Mouse (Mus musculus) megakaryocyte, adult 5-6 weeks (primary cell): ENCODE measurements around the gene Olfr1264. TPM values are rescaled to one million over a fixed set of nuclear protein-coding genes. Genes with fewer than 3 reads are reported as not detected.

ENCODE experiments used
- ATAC-seq: 2 replicates; pipeline ENCODE4 v1.8.0; 2016; ENCODE audit warnings: mild to moderate bottlenecking, inconsistent platforms; ENCODE audit not compliant: poor library complexity, severe bottlenecking
- total RNA-seq, 2 experiments: library from RNA; stranded (forward) in 1 of 2; stranded (reverse) in 1 of 2; fragments of 153-499, 151-499 nt in 1 of 2; fragments of 221-1000, 200-1000 nt in 1 of 2; gene quantifications; 2 replicates each; pipeline versions ENCODE4 v1.2.3 to v1.2.4; 2015 to 2017

The Olfr1264 gene
- total RNA-seq (2015) (not detected in 2 replicates), total RNA-seq (2017) (not detected in 2 replicates)

- ATAC-seq, result no peak
Measured at GRCm38 (mm10) chr2:90025477-90025876, at the start of gene Olfr1264. TSS of gene Olfr1264 (minus strand) at chr2:90025577.

GRCm38 (mm10) chr2:90070065-90070464 is 44.7 kb upstream of the Olfr1264 start:
- no peak for ATAC-seq

- no peak for ATAC-seq
Measured at GRCm38 (mm10) chr2:90063494-90063893, 38.1 kb upstream of the Olfr1264 start, which contains the start of gene Olfr140. TSS of gene Olfr140 (minus strand) at chr2:90063594.

GRCm38 (mm10) chr2:90035037-90035436 is 9.7 kb upstream of the Olfr1264 start, which contains the start of gene Olfr1265:
TSS of gene Olfr1265 (plus strand) at chr2:90035337.
- ATAC-seq, result no peak

GRCm38 (mm10) chr2:90011831-90012230 is 13.5 kb downstream of the Olfr1264 start, which contains the start of gene Olfr1263:
TSS of gene Olfr1263 (plus strand) at chr2:90012131.
- no peak for ATAC-seq

GRCm38 (mm10) chr2:89999845-90000244 is 25.5 kb downstream of the Olfr1264 start, which contains the start of gene Olfr1262:
TSS of gene Olfr1262 (plus strand) at chr2:90000145.
- no peak for ATAC-seq

GRCm38 (mm10) chr2:89990921-89991320 is 34.5 kb downstream of the Olfr1264 start, which contains the start of gene Olfr1261:
TSS of gene Olfr1261 (plus strand) at chr2:89991221.
- ATAC-seq, result no peak

- ATAC-seq, result no peak
Measured at GRCm38 (mm10) chr2:89977709-89978108, 47.7 kb downstream of the Olfr1264 start.

GRCm38 (mm10) chr2:89974184-89974583 is 51.2 kb downstream of the Olfr1264 start, which contains the start of gene Olfr1260:
TSS of gene Olfr1260 (plus strand) at chr2:89974340.
- no peak for ATAC-seq

Other genes with a start within 250 kb of the Olfr1264 start
- not detected in 2 replicates for gene Olfr1254, start 232.0 kb downstream of the Olfr1264 start, total RNA-seq (2015)
- not detected in 2 replicates for gene Olfr1254, start 232.0 kb downstream of the Olfr1264 start, total RNA-seq (2017)
- gene Olfr1255, start 213.5 kb downstream of the Olfr1264 start, total RNA-seq (2015), result not detected in 2 replicates
- gene Olfr1255, start 213.5 kb downstream of the Olfr1264 start, total RNA-seq (2017), result not detected in 2 replicates
- gene Olfr1256, start 184.0 kb downstream of the Olfr1264 start, total RNA-seq (2015), result not detected in 2 replicates
- not detected in 2 replicates for gene Olfr1256, start 184.0 kb downstream of the Olfr1264 start, total RNA-seq (2017)
- not detected in 2 replicates for gene Olfr48, start 177.4 kb downstream of the Olfr1264 start, total RNA-seq (2015)
- gene Olfr48, start 177.4 kb downstream of the Olfr1264 start, total RNA-seq (2017), result not detected in 2 replicates
- not detected in 2 replicates for gene Olfr1257, start 147.1 kb downstream of the Olfr1264 start, total RNA-seq (2015)
- gene Olfr1257, start 147.1 kb downstream of the Olfr1264 start, total RNA-seq (2017), result not detected in 2 replicates
- gene Olfr1258, start 98.3 kb downstream of the Olfr1264 start, total RNA-seq (2015), result not detected in 2 replicates
- gene Olfr1258, start 98.3 kb downstream of the Olfr1264 start, total RNA-seq (2017), result not detected in 2 replicates
- not detected in 2 replicates for gene Olfr1259, start 76.9 kb downstream of the Olfr1264 start, total RNA-seq (2015)
- 0.04 TPM in 1 of 2 replicates, not detected in the other for gene Olfr1259, start 76.9 kb downstream of the Olfr1264 start, total RNA-seq (2017)
- not detected in 2 replicates for gene Olfr1260, start 51.2 kb downstream of the Olfr1264 start, total RNA-seq (2015)
- gene Olfr1260, start 51.2 kb downstream of the Olfr1264 start, total RNA-seq (2017), result not detected in 2 replicates
- gene Olfr1261, start 34.4 kb downstream of the Olfr1264 start, total RNA-seq (2015), result not detected in 2 replicates
- not detected in 2 replicates for gene Olfr1261, start 34.4 kb downstream of the Olfr1264 start, total RNA-seq (2017)
- gene Olfr1262, start 25.4 kb downstream of the Olfr1264 start, total RNA-seq (2015), result not detected in 2 replicates
- not detected in 2 replicates for gene Olfr1262, start 25.4 kb downstream of the Olfr1264 start, total RNA-seq (2017)
- not detected in 2 replicates for gene Olfr1263, start 13.4 kb downstream of the Olfr1264 start, total RNA-seq (2015)
- gene Olfr1263, start 13.4 kb downstream of the Olfr1264 start, total RNA-seq (2017), result not detected in 2 replicates
- gene Olfr1265, start 9.8 kb upstream of the Olfr1264 start, total RNA-seq (2015), result not detected in 2 replicates
- not detected in 2 replicates for gene Olfr1265, start 9.8 kb upstream of the Olfr1264 start, total RNA-seq (2017)
- not detected in 2 replicates for gene Olfr140, start 38.0 kb upstream of the Olfr1264 start, total RNA-seq (2015)
- not detected in 2 replicates for gene Olfr140, start 38.0 kb upstream of the Olfr1264 start, total RNA-seq (2017)
- not detected in 2 replicates for gene Olfr1269, start 95.8 kb upstream of the Olfr1264 start, total RNA-seq (2015)
- not detected in 2 replicates for gene Olfr1269, start 95.8 kb upstream of the Olfr1264 start, total RNA-seq (2017)
- not detected in 2 replicates for gene Olfr32, start 116.7 kb upstream of the Olfr1264 start, total RNA-seq (2015)
- not detected in 2 replicates for gene Olfr32, start 116.7 kb upstream of the Olfr1264 start, total RNA-seq (2017)
- gene Olfr1270, start 127.5 kb upstream of the Olfr1264 start, total RNA-seq (2015), result not detected in 2 replicates
- not detected in 2 replicates for gene Olfr1270, start 127.5 kb upstream of the Olfr1264 start, total RNA-seq (2017)
- gene Olfr1506, start 198.9 kb upstream of the Olfr1264 start, total RNA-seq (2015), result not detected in 2 replicates
- gene Olfr1506, start 198.9 kb upstream of the Olfr1264 start, total RNA-seq (2017), result 0.07 TPM in 1 of 2 replicates, not detected in the other
- not detected in 2 replicates for gene Olfr142, start 232.0 kb upstream of the Olfr1264 start, total RNA-seq (2015)
- not detected in 2 replicates for gene Olfr142, start 232.0 kb upstream of the Olfr1264 start, total RNA-seq (2017)
- gene Olfr1271, start 245.5 kb upstream of the Olfr1264 start, total RNA-seq (2015), result not detected in 2 replicates
- not detected in 2 replicates for gene Olfr1271, start 245.5 kb upstream of the Olfr1264 start, total RNA-seq (2017)